Mouse (Mus musculus) left cerebral cortex, adult 11 months (tissue): ENCODE results near the gene Scgb2b11.
"Not testable (repeated sequence)": the region's sequence is repeated elsewhere in the genome, so short reads cannot be mapped to it uniquely, and the experiment has no call there.

Experiments
- DNase-seq: peaks from one replicate; pipeline ENCODE4 v3.0.0; 2022; ENCODE audit warnings: low spot score

Scgb2b11 gene

DNA sequence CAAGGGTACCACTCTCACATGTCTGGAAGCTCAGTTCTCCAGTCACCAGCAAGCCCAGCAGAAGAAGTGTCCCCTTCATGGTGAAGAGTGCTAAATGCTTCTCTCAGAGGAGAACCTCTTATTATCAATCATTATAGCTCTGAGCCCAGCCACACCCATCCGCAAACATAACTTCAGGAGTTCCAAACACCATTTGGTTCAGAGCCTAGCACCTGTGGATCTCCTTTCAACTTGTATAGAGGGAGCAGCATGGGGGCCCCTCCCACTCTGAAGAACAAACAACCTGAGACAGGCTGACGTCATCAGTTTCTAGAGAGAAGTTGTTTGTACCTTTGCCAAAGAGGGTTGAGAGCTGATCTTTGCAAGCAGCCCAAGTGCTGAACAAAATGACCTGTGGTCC lies at the start of gene Scgb2b11:
Scgb2b11 (minus strand) TSS at position 101 of the 400 bp plus-strand sequence.
- not testable (repeated sequence) for DNase-seq

DNA sequence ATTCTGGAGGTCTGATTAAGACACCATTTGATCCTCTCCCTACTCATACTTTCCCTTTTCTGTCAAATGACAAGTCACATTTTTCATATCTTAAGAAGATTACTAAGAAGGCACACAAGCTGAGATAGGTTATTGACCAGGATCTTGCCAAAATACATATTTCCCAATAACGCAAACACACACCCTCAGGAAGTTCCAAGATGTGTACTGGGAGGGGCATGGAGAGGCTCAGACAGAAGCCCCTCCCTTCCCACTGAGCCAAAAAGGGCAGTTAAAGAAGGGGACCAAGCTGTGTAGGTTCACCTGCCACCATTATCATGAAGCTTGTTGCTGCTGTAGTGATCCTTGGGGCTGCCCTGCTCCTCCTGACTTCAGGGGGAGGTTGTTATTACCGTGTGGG lies 11.6 kb upstream of the Scgb2b11 start, which contains the start of gene Scgb1b11:
Scgb1b11 (plus strand) TSS at position 301 of the 400 bp plus-strand sequence.
- DNase-seq: not testable (repeated sequence)
